Mouse (Mus musculus): ENCODE data around the gene Zfp142. TPM values are rescaled to one million over a fixed set of nuclear protein-coding genes. Genes with fewer than 3 reads are reported as not detected.

The Zfp142 gene
- polyA plus RNA-seq, 1 experiment from 2014 or later, result 1.8 TPM

GRCm38 (mm10) chr1:74528589-74528988 is 59.5 kb downstream of the Zfp142 start:
- Histone ChIP-seq H3K4me3 (ENCODE audit: low read depth, low read length) (no peak overlapping the region), H3K4me2 (replicated peaks; ENCODE audit: low read depth) (no peak overlapping the region), H3K9me3 (ENCODE audit: control insufficient read depth) (no peaks in the 10 kb centered on the region), H3K27me3 (replicated peaks; ENCODE audit: control insufficient read depth, insufficient read depth, low read length) (no peaks in the 10 kb centered on the region), H3K4me1 (replicated peaks; ENCODE audit: control insufficient read depth, insufficient read depth, low read length) (no peaks in the 10 kb centered on the region), H3K36me3 (ENCODE audit: control insufficient read depth, insufficient read depth) (peaks cover 74% of the 10 kb centered on the region), H3K9ac (ENCODE audit: low read depth, low read length) (no peak overlapping the region), H3K27ac (ENCODE audit: low read depth, low read length) (no peak overlapping the region)
- 89% methylated on average over 7 of the region's 7 CpGs for WGBS
- no peak for ATAC-seq
- TF ChIP-seq CTCF (IDR thresholded peaks at IDR 0.05; ENCODE audit: low read depth), result no peak

- Histone ChIP-seq H3K4me1 (replicated peaks; ENCODE audit: control insufficient read depth, insufficient read depth, low read length) (no peaks in the 10 kb centered on the region), H3K9ac (ENCODE audit: low read depth, low read length) (no peak overlapping the region), H3K9me3 (ENCODE audit: control insufficient read depth) (no peaks in the 10 kb centered on the region), H3K4me3 (ENCODE audit: low read depth, low read length) (no peak overlapping the region), H3K4me2 (replicated peaks; ENCODE audit: low read depth) (no peak overlapping the region), H3K36me3 (ENCODE audit: control insufficient read depth, insufficient read depth) (peaks cover 75% of the 10 kb centered on the region), H3K27ac (ENCODE audit: low read depth, low read length) (no peak overlapping the region), H3K27me3 (replicated peaks; ENCODE audit: control insufficient read depth, insufficient read depth, low read length) (no peaks in the 10 kb centered on the region)
- TF ChIP-seq CTCF (IDR thresholded peaks at IDR 0.05; ENCODE audit: low read depth), result no peak
- 84% methylated on average over 4 of the region's 4 CpGs for WGBS
- no peak for ATAC-seq
Observed at GRCm38 (mm10) chr1:74524746-74525145, 63.3 kb downstream of the Zfp142 start.

GRCm38 (mm10) chr1:74519875-74520274 is 68.2 kb downstream of the Zfp142 start:
- peaks cover 49% of the 10 kb centered on the region for H3K36me3 ChIP-seq (ENCODE audit: control insufficient read depth, insufficient read depth)
- ATAC-seq, result no peak
- H3K27ac ChIP-seq (ENCODE audit: low read depth, low read length), result no peak overlapping the region

More at GRCm38 (mm10) chr1:74519875-74520274, 68.2 kb downstream of the Zfp142 start:
- Histone ChIP-seq H3K4me1 (replicated peaks; ENCODE audit: control insufficient read depth, insufficient read depth, low read length) (no peaks in the 10 kb centered on the region), H3K27me3 (replicated peaks; ENCODE audit: control insufficient read depth, insufficient read depth, low read length) (no peaks in the 10 kb centered on the region), H3K4me3 (ENCODE audit: low read depth, low read length) (no peak overlapping the region), H3K9me3 (ENCODE audit: control insufficient read depth) (no peaks in the 10 kb centered on the region), H3K4me2 (replicated peaks; ENCODE audit: low read depth) (no peak overlapping the region), H3K9ac (ENCODE audit: low read depth, low read length) (no peak overlapping the region)
- no peak for TF ChIP-seq CTCF (IDR thresholded peaks at IDR 0.05; ENCODE audit: low read depth)

Small RNA genes within 50 kb of the gene (microRNA-seq; reads per million reads assigned to microRNA genes)
- not detected for gene Gm25035

Other genes with a start within 250 kb of the Zfp142 start
- 0.25 and 0.33 TPM in 2 replicates for gene Catip, start 226.1 kb downstream of the Zfp142 start, polyA plus RNA-seq (2015; fragmentation: Nextera tagmentation; extraction: Ambion mirVana)
- 3.8 and 4.3 TPM in 2 replicates for gene Slc11a1, start 213.1 kb downstream of the Zfp142 start, polyA plus RNA-seq (2015; fragmentation: Nextera tagmentation; extraction: Ambion mirVana)
- gene Ctdsp1, start 196.7 kb downstream of the Zfp142 start, polyA plus RNA-seq (2015; fragmentation: Nextera tagmentation; extraction: Ambion mirVana), result 48.9 and 52.4 TPM in 2 replicates
- 217 and 244 TPM in 2 replicates for gene Vil1, start 178.9 kb downstream of the Zfp142 start, polyA plus RNA-seq (2015; fragmentation: Nextera tagmentation; extraction: Ambion mirVana)
- 30.7 and 30.8 TPM in 2 replicates for gene Cnot9, start 82.2 kb downstream of the Zfp142 start, polyA plus RNA-seq (2015; fragmentation: Nextera tagmentation; extraction: Ambion mirVana)
- 0.38 TPM in 2 replicates for gene Plcd4, start 45.4 kb downstream of the Zfp142 start, polyA plus RNA-seq (2015; fragmentation: Nextera tagmentation; extraction: Ambion mirVana)
- 9.2 and 9.4 TPM in 2 replicates for gene Usp37, start 44.0 kb downstream of the Zfp142 start, polyA plus RNA-seq (2015; fragmentation: Nextera tagmentation; extraction: Ambion mirVana)
- gene Bcs1l, start within 50 bp of the Zfp142 start, polyA plus RNA-seq (2015; fragmentation: Nextera tagmentation; extraction: Ambion mirVana), result 5.1 and 6.0 TPM in 2 replicates
- gene Rnf25, start 13.2 kb upstream of the Zfp142 start, polyA plus RNA-seq (2015; fragmentation: Nextera tagmentation; extraction: Ambion mirVana), result 17.9 and 18.1 TPM in 2 replicates
- gene Stk36, start 13.2 kb upstream of the Zfp142 start, polyA plus RNA-seq (2015; fragmentation: Nextera tagmentation; extraction: Ambion mirVana), result 0.73 and 0.94 TPM in 2 replicates
- gene Ttll4, start 73.5 kb upstream of the Zfp142 start, polyA plus RNA-seq (2015; fragmentation: Nextera tagmentation; extraction: Ambion mirVana), result 2.1 TPM in 2 replicates
- 4.6 and 6.3 TPM in 2 replicates for gene Cyp27a1, start 125.3 kb upstream of the Zfp142 start, polyA plus RNA-seq (2015; fragmentation: Nextera tagmentation; extraction: Ambion mirVana)
- 0.08 and 0.09 TPM in 2 replicates for gene Prkag3, start 161.0 kb upstream of the Zfp142 start, polyA plus RNA-seq (2015; fragmentation: Nextera tagmentation; extraction: Ambion mirVana)
- gene Wnt6, start 183.6 kb upstream of the Zfp142 start, polyA plus RNA-seq (2015; fragmentation: Nextera tagmentation; extraction: Ambion mirVana), result 0.33 and 0.66 TPM in 2 replicates
- not detected in 2 replicates for gene Wnt10a, start 203.3 kb upstream of the Zfp142 start, polyA plus RNA-seq (2015; fragmentation: Nextera tagmentation; extraction: Ambion mirVana)

Data from intestine, postnatal 0 days (tissue).